16 mouse cellular contexts compared by ENCODE assay signal in genomic region chr16:24902111-24902510, GRCm38 (mm10).
"Had no signal": no experiment of that assay in that cellular context is flagged by ENCODE, and none has a peak within 500 bp of the region (broad histone marks: within the 10 kb centered on the region; RNA-seq: fewer than 3 reads in every experiment).

No protein-coding gene starts in this region.

- H3K4me2 ChIP-seq: intestine, embryonic 15.5 days; kidney, embryonic 15.5 days; midbrain, embryonic 11.5 days; neural tube, embryonic 13.5 days; stomach, embryonic 15.5 days had no signal

- H3K9ac ChIP-seq: intestine, embryonic 15.5 days; kidney, embryonic 15.5 days; liver, embryonic 14.5 days; neural tube, embryonic 13.5 days; stomach, embryonic 15.5 days had no signal

- H3K4me3 ChIP-seq: intestine, embryonic 15.5 days; kidney, embryonic 15.5 days; left cerebral cortex, adult 2 months; limb, embryonic 10.5 days; megakaryocyte, embryonic 14.5 days; neural tube, embryonic 13.5 days; stomach, embryonic 15.5 days had no signal

- ATAC-seq: midbrain, embryonic 16.5 days had no signal

- H3K27ac ChIP-seq: intestine, embryonic 15.5 days; left cerebral cortex, adult 2 months; limb, embryonic 10.5 days; liver, embryonic 14.5 days; macrophage; neural tube, embryonic 13.5 days; stomach, embryonic 15.5 days had no signal

- H3K9me3 ChIP-seq: intestine, embryonic 15.5 days; kidney, embryonic 15.5 days; limb, embryonic 10.5 days; megakaryocyte, embryonic 14.5 days; neural tube, embryonic 13.5 days; stomach, embryonic 15.5 days had no signal

- H3K36me3 ChIP-seq: intestine, embryonic 15.5 days; kidney, embryonic 15.5 days; limb, embryonic 10.5 days; neural tube, embryonic 13.5 days; stomach, embryonic 15.5 days had no signal

- DNase-seq: kidney, postnatal 25 days; lung, adult 2 months; retina, postnatal 1 day; right cerebral cortex, postnatal 4 days; thymus, postnatal 36 days had no signal

- H3K27me3 ChIP-seq: intestine, embryonic 15.5 days; kidney, embryonic 15.5 days; megakaryocyte, embryonic 14.5 days; neural tube, embryonic 13.5 days; stomach, embryonic 15.5 days had no signal
